Mouse (Mus musculus): Measurements from ENCODE around the gene Rdh16f2. TPM values are rescaled to one million over a fixed set of nuclear protein-coding genes. Genes with fewer than 3 reads are reported as not detected.
A peak's percentile ranks its signal among the peaks of the same experiment; 100 is the strongest.
"Not testable (repeated sequence)": the region's sequence is repeated elsewhere in the genome, so short reads cannot be mapped to it uniquely, and the experiment has no call there.

Gene Rdh16f2
- polyA plus RNA-seq, 1 experiment, result not detected

DNA sequence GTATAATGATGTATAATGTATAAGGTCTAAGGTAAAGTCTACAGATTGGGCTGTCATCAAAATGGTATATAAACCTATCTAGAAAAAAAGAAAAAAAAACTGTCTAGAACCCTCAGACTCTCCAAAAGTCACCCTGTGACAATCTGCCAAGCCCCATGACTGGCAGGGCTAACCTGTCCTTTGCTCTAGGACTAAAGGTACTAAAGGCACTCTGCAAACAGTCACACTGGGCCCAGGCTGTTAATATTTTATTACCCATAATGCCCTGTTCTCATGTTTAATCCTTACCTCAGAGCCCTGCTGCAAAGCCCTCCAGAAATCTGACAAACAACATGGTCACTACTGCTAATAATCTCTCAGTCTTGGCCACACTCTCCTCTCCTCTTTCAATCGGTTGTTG is 20.3 kb downstream of the Rdh16f2 start:
- Histone ChIP-seq H3K4me1 (ENCODE audit: control insufficient read depth, insufficient read depth, low read length) (no peaks in the 10 kb centered on the region), H3K9me3 (replicated peaks; ENCODE audit: control insufficient read depth, insufficient read depth, low read length, poor library complexity, severe bottlenecking) (no peaks in the 10 kb centered on the region), H3K9ac (ENCODE audit: low read depth, poor library complexity, severe bottlenecking) (no peak overlapping the region), H3K4me3 (ENCODE audit: low read depth, low read length) (no peak overlapping the region), H3K27ac (ENCODE audit: insufficient read depth, low read length) (no peak overlapping the region), H3K27me3 (ENCODE audit: control insufficient read depth, insufficient read depth, low read length, poor library complexity, severe bottlenecking) (no peaks in the 10 kb centered on the region), H3K36me3 (ENCODE audit: control insufficient read depth, insufficient read depth, low read length, poor library complexity, severe bottlenecking) (no peaks in the 10 kb centered on the region)
- TF ChIP-seq CTCF (IDR thresholded peaks at IDR 0.05; ENCODE audit: low read depth, low read length) (no peak), POLR2A (IDR thresholded peaks at IDR 0.05; ENCODE audit: insufficient read depth, low read length) (no peak), EP300 (IDR thresholded peaks at IDR 0.05; ENCODE audit: insufficient read depth, low read depth, low read length) (no peak)

DNA sequence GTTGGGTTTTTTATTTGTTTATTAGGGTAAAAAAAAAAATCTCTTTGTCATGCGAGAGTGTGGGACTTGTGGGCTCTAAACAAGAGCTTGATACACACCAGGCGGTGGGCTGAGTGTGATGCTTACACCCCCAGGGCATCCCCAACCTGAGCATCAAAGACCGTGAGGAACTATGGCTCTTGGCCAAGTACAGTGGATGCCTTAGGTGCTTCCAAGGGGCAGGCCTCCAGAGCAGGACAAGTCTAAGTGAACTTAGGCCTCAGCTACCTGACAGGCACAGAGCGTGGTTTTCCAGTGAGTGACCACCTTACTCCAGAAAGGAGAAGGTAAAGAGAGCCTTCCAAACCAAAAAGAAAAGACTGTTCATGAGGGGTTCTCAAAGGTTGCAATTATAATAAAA is 20.7 kb downstream of the Rdh16f2 start:
- no peak overlapping the region for H3K9ac ChIP-seq (ENCODE audit: low read depth, poor library complexity, severe bottlenecking)
- H3K36me3 ChIP-seq (ENCODE audit: control insufficient read depth, insufficient read depth, low read length, poor library complexity, severe bottlenecking), result no peaks in the 10 kb centered on the region
- H3K27me3 ChIP-seq (ENCODE audit: control insufficient read depth, insufficient read depth, low read length, poor library complexity, severe bottlenecking), result no peaks in the 10 kb centered on the region
- H3K9me3 ChIP-seq (replicated peaks; ENCODE audit: control insufficient read depth, insufficient read depth, low read length, poor library complexity, severe bottlenecking), result no peaks in the 10 kb centered on the region
- no peak for TF ChIP-seq CTCF (IDR thresholded peaks at IDR 0.05; ENCODE audit: low read depth, low read length)
- TF ChIP-seq EP300 (IDR thresholded peaks at IDR 0.05; ENCODE audit: insufficient read depth, low read depth, low read length), result no peak
- no peak for TF ChIP-seq POLR2A (IDR thresholded peaks at IDR 0.05; ENCODE audit: insufficient read depth, low read length)
- H3K4me3 ChIP-seq (ENCODE audit: low read depth, low read length), result no peak overlapping the region
- H3K4me1 ChIP-seq (ENCODE audit: control insufficient read depth, insufficient read depth, low read length), result no peaks in the 10 kb centered on the region
- no peak overlapping the region for H3K27ac ChIP-seq (ENCODE audit: insufficient read depth, low read length)

DNA sequence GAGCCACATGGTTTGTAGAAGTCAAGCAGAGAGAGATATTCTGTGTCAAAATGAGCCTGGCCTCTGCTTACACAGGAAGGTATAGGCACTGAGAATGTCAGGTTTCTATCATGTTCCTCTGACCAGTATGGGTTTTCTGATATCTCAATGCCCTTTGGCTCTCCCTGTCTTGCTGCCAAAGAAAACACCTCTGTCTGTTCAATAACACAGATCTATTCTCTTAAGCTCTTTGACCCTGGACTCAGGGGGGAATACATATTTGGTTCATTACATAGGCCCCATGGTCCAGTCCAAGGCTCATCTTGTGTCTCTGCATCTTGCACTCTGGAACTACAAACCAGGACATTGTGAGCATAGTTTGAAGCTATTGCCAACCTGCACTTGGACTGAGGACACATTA is 22.3 kb downstream of the Rdh16f2 start, which contains the start of gene Rdh7:
Rdh7 (minus strand) TSS at position 213 of the 400 bp plus-strand sequence.
- Histone ChIP-seq H3K27ac (ENCODE audit: insufficient read depth, low read length) (no peak within 1 kb of the TSS), H3K27me3 (ENCODE audit: control insufficient read depth, insufficient read depth, low read length, poor library complexity, severe bottlenecking) (no peaks in the 10 kb centered on the region), H3K9ac (ENCODE audit: low read depth, poor library complexity, severe bottlenecking) (no peak within 1 kb of the TSS), H3K4me1 (ENCODE audit: control insufficient read depth, insufficient read depth, low read length) (no peaks in the 10 kb centered on the region), H3K4me3 (ENCODE audit: low read depth, low read length) (no peak within 1 kb of the TSS), H3K36me3 (ENCODE audit: control insufficient read depth, insufficient read depth, low read length, poor library complexity, severe bottlenecking) (no peaks in the 10 kb centered on the region), H3K9me3 (replicated peaks; ENCODE audit: control insufficient read depth, insufficient read depth, low read length, poor library complexity, severe bottlenecking) (no peaks in the 10 kb centered on the region)
- no peak for TF ChIP-seq CTCF (IDR thresholded peaks at IDR 0.05; ENCODE audit: low read depth, low read length)

- no peaks in the 10 kb centered on the region for H3K36me3 ChIP-seq (ENCODE audit: control insufficient read depth, insufficient read depth, low read length, poor library complexity, severe bottlenecking)
- no peaks in the 10 kb centered on the region for H3K4me1 ChIP-seq (ENCODE audit: control insufficient read depth, insufficient read depth, low read length)
- H3K9ac ChIP-seq (ENCODE audit: low read depth, poor library complexity, severe bottlenecking), result no peak overlapping the region
- H3K27me3 ChIP-seq (ENCODE audit: control insufficient read depth, insufficient read depth, low read length, poor library complexity, severe bottlenecking), result no peaks in the 10 kb centered on the region
- no peaks in the 10 kb centered on the region for H3K9me3 ChIP-seq (replicated peaks; ENCODE audit: control insufficient read depth, insufficient read depth, low read length, poor library complexity, severe bottlenecking)
- H3K27ac ChIP-seq (ENCODE audit: insufficient read depth, low read length), result no peak overlapping the region
- no peak overlapping the region for H3K4me3 ChIP-seq (ENCODE audit: low read depth, low read length)
- TF ChIP-seq CTCF (IDR thresholded peaks at IDR 0.05; ENCODE audit: low read depth, low read length), result no peak
- TF ChIP-seq POLR2A (IDR thresholded peaks at IDR 0.05; ENCODE audit: insufficient read depth, low read length), result no peak
- no peak for TF ChIP-seq EP300 (IDR thresholded peaks at IDR 0.05; ENCODE audit: insufficient read depth, low read depth, low read length)
Observed at GRCm38 (mm10) chr10:127891481-127891880, 25.2 kb downstream of the Rdh16f2 start.

- H3K4me3 ChIP-seq (ENCODE audit: low read depth, low read length); H3K9ac ChIP-seq (ENCODE audit: low read depth, poor library complexity, severe bottlenecking); H3K9me3 ChIP-seq (replicated peaks; ENCODE audit: control insufficient read depth, insufficient read depth, low read length, poor library complexity, severe bottlenecking); H3K27me3 ChIP-seq (ENCODE audit: control insufficient read depth, insufficient read depth, low read length, poor library complexity, severe bottlenecking); H3K4me1 ChIP-seq (ENCODE audit: control insufficient read depth, insufficient read depth, low read length); H3K36me3 ChIP-seq (ENCODE audit: control insufficient read depth, insufficient read depth, low read length, poor library complexity, severe bottlenecking): not testable (repeated sequence)
- peak; percentile 71 for TF ChIP-seq EP300 (IDR thresholded peaks at IDR 0.05; ENCODE audit: insufficient read depth, low read depth, low read length)
- peak overlapping the region; percentile 41 for H3K27ac ChIP-seq (ENCODE audit: insufficient read depth, low read length)
Observed at GRCm38 (mm10) chr10:127893163-127894022, 27.1 kb downstream of the Rdh16f2 start.

DNA sequence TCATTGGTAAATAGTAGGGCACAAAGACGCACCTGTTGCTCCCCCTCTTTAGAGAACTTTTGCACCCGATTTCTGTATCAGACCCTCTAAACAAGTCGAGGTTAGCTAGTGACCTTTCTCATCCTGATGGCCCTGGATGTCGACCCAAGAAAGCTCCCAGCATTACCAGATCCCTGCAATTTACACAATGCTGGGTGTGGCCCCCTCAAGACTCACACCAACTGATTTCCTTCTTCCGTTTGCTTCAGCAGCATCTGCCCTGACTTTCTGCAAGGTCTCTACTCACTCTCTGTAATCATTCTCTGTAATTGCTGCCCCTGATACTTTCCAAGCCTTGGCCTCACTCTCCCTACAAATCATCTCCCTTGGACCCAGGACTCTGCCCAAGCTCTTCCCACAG is 30.4 kb downstream of the Rdh16f2 start:
- TF ChIP-seq EP300 (IDR thresholded peaks at IDR 0.05; ENCODE audit: insufficient read depth, low read depth, low read length), result peak; percentile 75
- TF ChIP-seq POLR2A (IDR thresholded peaks at IDR 0.05; ENCODE audit: insufficient read depth, low read length), result no peak
- Histone ChIP-seq H3K4me3 (ENCODE audit: low read depth, low read length) (no peak overlapping the region), H3K27ac (ENCODE audit: insufficient read depth, low read length) (no peak overlapping the region), H3K27me3 (ENCODE audit: control insufficient read depth, insufficient read depth, low read length, poor library complexity, severe bottlenecking) (no peaks in the 10 kb centered on the region), H3K9ac (ENCODE audit: low read depth, poor library complexity, severe bottlenecking) (no peak overlapping the region), H3K9me3 (replicated peaks; ENCODE audit: control insufficient read depth, insufficient read depth, low read length, poor library complexity, severe bottlenecking) (no peaks in the 10 kb centered on the region), H3K36me3 (ENCODE audit: control insufficient read depth, insufficient read depth, low read length, poor library complexity, severe bottlenecking) (no peaks in the 10 kb centered on the region), H3K4me1 (ENCODE audit: control insufficient read depth, insufficient read depth, low read length) (peaks cover 7% of the 10 kb centered on the region)
